Mouse (Mus musculus): ENCODE results near the gene Zbtb22.
"Not testable (repeated sequence)": the region's sequence is repeated elsewhere in the genome, so short reads cannot be mapped to it uniquely, and the experiment has no call there.

Gene Zbtb22

DNA sequence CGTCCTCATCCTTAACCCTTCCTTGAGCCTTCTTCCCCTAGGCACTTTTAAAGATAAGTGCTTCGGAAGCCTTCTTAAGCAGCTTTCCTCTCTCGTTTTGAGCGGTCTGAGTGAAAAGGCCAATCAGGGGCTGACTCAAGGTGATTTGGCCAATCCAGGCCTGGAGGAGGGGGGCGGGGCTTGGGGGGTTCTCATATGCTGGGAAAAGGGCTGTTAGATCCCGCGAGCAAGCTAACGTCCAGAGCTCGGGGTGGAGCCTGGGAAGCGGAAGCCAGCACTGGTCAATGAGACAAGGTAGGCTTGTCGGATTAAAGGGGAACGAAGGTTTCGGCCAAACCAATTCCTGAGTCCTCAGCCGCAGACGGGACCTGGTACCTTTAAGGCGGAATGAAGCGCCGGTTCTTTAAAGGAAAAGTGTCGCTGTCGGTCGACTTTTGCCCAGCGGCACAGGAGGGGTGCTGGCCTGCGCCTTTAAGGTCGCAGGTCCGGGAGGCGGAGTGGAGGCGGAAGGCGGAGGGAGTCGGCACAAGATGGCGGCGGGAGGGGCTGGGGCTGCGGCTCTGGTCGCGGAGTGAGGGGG lies at the start of gene Zbtb22, which contains the start of gene Tapbp:
Gene Zbtb22, plus strand, starts transcription at position 234 of the 580 bp plus-strand sequence.
Gene Tapbp, plus strand, starts transcription at position 229 of the 580 bp plus-strand sequence.
- DNase-seq (ENCODE audit: low spot score in 2 of 2): peak; percentile 83 to 88

DNA sequence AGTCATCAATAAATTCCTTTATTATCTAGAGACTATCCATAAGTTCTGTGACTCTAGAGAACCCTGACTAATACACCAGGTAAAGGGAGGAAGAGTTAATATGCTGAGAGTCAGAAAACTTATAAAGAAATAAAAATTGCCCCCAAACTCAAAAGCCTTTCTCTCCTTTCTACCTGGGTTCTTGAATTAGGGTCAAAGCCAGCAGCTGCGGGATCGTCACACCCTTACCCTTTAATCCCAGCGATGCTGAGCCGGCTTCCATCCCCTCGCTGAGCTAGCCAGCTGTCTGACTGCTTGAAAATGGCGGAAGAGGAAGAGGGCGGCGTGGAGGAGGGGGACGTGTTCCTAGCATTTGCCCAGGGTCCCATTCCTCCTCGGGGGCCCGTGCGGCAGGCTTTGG lies 42.2 kb upstream of the Zbtb22 start, which contains the start of gene Gm7029:
Gene Gm7029, plus strand, starts transcription at position 301 of the 400 bp plus-strand sequence.
- DNase-seq (ENCODE audit: low spot score in 2 of 2): not testable (repeated sequence)

DNA sequence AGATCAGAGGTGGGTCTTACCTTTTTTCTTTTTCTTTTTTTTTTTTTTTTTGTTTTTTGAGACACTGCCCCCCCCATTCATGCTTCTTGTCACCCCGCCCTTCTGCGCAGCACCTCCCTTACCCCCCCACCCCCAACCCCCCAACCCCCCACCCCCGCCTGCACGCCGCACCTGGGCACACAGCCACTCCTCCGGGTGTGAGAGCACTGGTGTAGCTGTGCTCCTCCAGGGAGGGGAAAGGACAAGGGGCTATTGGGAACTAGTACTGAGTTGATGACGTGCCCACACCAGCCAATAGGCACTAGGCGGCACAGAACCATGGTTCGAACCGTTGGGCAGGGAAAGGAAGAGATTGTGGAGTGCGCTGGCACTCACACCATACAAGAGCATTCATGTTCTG lies 41.3 kb upstream of the Zbtb22 start:
- DNase-seq (ENCODE audit: low spot score in 2 of 2): no peak

DNA sequence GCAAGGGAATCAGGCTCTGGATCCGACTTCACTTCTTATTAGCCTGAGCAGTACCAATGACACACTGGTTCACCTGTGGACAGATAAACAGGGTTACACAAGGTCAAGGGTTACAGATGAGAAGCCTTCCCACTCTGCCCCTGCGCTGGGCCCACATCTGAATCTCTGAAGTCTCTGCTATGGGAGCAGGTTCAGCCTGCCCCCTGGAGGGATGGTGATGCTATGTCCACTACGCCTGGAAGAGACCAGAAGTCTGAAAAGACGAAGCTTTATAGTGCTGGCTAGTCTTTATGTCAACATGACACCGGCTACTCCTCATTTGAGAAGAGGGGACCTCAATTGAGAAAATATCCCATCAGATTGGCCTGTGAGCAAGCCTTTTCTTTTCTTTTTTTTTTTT lies 39.9 kb upstream of the Zbtb22 start:
- not testable (repeated sequence) for DNase-seq (ENCODE audit: low spot score in 2 of 2)

DNA sequence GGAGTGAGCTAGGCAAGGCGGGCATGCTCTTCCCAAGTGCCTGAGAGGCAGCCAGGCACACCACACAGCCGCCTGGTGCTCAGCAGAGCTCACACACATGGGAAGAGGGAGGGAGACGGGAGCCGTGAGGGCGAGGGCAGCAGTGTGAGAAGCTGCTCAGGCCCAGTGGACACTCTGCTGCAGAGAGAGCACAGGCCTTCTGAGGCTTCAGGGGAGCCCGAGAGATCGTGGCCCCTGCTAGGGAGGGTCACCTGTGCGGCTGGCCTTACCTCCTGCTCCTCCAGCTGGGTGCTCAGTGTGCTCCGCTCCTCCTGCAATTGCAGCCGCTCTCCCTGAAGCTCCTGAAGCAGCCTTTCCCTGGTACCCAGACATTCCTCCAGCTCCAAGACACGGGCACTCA lies 31.4 kb upstream of the Zbtb22 start:
- DNase-seq (ENCODE audit: low spot score in 2 of 2): not testable (repeated sequence)

DNA sequence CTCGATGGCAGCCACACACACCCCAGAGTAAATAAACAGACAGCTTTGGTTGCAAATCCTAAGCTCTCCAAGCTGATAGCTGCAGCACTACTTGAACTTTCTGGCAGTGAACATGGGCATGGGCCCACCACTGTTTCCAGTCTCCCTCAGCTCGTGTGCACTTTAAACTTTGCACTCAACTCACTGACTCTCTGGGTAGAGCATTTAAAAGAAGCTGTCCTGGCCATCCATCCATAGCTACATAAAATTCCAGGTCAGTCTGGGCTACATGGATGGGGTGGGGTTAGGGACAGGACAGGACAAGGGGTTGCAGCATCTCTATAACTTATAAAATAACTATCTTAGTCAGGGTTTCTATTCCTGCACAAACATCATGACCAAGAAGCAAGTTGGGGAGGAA lies 27.9 kb upstream of the Zbtb22 start:
- not testable (repeated sequence) for DNase-seq (ENCODE audit: low spot score in 2 of 2)

DNA sequence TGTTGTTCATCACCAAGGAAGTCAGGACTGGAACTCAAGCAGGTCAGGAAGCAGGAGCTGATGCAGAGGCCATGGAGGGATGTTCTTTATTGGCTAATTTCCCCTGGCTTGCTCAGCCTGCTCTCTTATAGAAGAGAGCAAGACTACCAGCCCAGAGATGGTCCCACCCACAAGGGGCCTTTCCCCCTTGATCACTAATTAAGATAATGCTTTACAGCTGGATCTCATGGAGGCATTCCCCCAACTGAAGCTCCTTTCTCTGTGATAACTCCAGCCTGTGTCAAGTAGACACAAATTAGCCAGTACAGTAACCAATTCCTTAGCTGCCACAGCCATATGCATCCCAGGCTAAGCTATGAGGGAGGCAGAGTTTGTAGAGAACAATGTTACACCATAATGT lies 27.5 kb upstream of the Zbtb22 start:
- DNase-seq (ENCODE audit: low spot score in 2 of 2): not testable (repeated sequence)

DNA sequence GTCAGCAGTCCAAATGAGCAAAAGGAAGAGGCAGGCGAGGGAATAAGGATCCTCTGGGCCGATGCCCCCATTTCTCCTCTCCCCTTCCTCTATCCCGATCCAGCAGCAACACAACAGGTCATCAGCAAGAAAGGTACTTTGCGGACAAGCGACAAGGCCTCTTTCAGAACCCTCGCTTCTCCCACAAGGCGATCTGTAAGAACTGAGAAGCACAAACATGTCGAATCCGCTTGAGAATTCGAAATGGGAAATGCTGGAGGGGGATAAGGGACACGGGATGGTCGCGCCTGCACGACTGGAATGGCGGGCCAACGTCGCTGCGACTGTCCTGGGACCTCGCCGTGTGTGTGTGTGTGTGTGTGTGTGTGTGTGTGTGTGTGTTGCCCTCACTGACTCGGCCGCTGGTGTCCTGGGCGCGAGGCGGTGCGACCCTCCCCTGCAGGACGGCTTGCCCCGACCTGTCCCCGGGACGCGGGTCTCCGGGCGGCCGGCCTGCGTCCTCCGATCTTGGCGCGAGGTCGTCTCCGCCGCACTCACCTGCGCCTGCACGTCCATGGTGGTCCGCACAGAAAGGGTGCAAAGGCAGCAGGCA lies 25.7 kb upstream of the Zbtb22 start:
- not testable (repeated sequence) for DNase-seq (ENCODE audit: low spot score in 2 of 2)

DNA sequence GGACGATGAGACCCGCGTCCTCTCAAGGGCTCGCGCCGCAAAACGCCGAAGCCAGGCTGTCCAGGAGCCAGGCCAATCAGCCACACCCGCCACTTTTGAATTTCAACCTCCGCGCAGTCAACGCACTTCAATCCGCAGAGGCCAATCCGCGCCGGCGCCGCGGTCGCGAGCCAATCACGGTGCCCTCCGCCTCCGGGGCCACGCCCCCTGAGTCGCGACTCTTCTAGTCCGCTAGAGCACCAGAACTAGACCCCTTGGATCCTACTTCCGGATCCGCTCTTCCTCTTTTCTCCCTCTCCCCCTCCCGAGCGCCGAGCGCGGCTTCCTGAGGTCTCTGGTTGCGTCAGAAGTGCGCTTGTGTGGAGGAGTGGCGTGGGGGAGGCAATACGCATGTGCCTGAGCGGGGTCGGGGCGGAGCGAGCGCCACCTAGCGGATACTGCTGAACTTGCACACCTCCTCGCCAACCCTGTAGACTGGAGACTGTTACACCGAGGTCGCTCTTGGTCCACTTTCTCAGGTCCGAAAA lies 25.1 kb upstream of the Zbtb22 start, which contains the start of gene Kifc1:
Gene Kifc1, minus strand, starts transcription at position 129 of the 527 bp plus-strand sequence.
- peak; percentile 98 to 99 for DNase-seq (ENCODE audit: low spot score in 2 of 2)

DNA sequence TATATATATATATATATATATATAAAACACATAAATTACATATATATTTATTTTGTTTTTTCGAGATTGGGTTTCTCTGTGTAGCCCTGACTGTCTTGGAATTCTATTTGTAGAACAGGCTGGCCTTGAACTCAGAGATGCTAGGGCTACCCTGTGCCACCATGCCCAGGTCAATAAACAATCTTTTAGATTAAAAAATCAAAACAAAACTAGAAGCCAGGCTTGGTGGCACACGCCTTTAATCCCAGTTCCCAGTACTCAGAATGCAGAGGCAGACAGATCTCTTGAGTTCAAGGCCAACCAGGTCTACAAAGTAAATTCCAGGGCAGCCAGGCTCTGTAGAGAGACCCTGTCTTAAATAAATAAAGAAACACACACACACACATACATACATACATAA lies 24.3 kb upstream of the Zbtb22 start:
- no peak for DNase-seq (ENCODE audit: low spot score in 2 of 2)

DNA sequence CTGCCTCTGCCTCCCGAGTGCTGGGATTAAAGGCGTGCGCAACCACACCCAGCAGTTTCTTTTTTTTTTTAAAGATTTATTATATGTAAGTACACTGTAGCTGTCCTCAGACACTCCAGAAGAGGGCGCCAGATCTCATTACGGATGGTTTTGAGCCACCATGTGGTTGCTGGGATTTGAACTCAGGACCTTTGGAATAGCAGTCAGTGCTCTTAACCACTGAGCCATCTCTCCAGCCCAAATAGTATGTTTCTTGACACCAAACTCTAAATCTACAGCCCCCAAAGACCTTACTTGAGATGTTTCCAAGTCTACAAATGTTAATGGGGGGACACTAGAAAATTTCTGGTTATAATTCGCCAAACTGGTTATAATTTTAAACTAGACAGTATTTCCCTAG lies 23.8 kb upstream of the Zbtb22 start:
- not testable (repeated sequence) for DNase-seq (ENCODE audit: low spot score in 2 of 2)

DNA sequence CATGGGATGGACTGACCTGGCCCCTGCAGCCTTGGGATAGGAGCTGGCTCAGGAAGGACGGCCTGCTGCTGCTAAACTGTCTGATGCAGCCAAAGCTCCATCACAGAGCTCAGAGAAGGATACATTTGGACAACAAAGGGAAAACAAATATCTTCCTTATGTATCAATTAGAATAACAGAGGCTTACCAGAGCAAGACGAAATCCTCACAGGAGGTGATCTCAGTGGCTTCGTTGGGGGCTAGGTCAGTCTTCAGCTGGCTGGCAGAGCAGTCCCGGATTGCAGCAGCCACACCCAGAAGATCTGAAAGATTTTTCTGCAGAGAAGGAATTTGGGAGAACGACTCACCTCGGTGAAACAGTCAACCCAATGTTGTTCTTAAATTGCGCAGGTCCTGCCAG lies 23.3 kb upstream of the Zbtb22 start:
- DNase-seq (ENCODE audit: low spot score in 2 of 2): no peak

DNA sequence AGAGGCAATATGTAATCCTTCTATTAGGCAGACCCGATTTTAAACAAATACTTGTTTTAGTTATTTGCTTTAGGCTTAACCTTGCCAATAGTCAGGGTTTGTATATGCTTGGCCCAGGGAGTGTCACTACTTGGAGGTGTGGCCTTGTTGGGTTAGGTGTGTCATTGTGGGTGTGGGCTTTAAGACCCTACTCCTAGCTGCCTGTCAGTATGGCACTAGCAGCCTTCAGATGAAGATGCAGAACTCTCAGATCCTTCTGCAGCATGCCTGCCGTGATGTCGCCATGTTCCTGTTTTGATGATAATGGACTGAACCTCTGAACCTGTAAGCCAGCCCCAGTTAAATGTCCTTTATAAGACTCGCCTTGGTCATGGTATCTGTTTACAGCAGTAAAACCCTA lies 22.7 kb upstream of the Zbtb22 start:
- not testable (repeated sequence) for DNase-seq (ENCODE audit: low spot score in 2 of 2)

DNA sequence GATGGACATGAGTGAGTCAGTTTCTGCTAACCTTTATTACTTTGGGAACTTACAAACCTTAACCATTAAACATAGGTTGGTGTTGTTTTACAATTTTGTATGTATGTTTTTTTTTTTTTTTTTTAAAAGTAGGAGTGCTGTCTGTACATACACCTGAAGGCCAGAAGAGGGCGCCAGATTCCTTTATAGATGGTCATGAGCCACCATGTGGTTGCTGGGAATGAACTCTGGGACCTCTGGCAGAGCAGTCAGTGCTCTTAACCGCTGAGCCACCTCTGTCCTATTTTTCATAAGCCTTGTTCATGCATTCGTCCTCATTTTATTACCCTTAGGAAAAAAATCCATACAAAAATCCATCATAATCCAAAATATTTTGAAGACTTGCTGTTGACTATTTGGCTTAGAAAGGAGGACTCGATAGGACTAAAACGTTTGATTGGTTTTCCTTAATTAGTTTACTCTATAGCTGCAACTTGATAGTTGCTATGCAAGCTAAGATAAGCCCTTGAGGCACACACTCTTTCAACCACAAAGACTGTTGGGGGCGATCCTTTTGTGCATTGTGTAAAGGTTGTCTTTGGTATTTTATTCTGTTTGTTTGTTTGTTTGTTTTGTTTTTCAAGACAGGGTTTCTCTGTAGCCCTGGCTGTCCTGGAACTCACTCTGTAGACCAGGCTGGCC lies 18.4 kb upstream of the Zbtb22 start:
- no peak for DNase-seq (ENCODE audit: low spot score in 2 of 2)

DNA sequence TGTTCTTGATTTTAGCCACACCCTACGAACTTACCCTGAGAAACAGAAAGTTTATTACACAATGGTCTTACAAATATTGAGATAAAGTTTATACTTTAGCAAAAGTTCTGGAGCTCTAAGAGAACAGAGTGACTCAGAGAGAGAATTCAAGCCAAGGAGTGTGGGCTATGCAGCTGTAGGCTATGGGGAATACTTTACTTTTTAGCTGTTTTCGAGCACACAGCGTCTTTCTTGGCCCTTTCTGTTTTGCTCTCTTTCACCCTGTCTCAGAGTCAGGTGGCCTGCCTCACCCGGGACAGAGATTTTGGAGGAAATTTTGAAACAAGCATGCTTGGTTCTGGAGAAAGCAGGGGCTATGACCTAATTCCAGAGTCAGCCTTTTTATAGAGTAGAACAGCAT lies 17.5 kb upstream of the Zbtb22 start:
- DNase-seq (ENCODE audit: low spot score in 2 of 2): not testable (repeated sequence)

DNA sequence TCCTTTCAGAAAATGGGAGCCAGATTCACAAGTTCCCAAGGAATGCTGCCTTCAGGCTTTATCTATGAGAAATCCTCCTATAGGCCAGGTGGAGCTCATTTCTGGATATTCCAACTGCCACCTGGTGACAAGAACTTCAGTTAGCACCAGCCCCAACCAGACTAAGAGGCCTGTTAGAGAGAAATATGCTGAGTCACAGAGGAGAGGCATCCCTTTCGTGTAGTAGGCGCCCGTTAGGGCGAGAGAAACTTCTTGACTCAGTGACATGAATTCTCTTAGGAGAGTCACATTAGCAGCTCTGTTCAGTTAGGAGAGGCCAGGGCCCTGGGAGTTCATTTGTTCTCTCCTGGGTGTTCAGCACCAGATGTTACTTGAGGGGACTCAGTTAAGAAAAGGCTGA lies 16.1 kb upstream of the Zbtb22 start:
- DNase-seq (ENCODE audit: low spot score in 2 of 2): no peak

DNA sequence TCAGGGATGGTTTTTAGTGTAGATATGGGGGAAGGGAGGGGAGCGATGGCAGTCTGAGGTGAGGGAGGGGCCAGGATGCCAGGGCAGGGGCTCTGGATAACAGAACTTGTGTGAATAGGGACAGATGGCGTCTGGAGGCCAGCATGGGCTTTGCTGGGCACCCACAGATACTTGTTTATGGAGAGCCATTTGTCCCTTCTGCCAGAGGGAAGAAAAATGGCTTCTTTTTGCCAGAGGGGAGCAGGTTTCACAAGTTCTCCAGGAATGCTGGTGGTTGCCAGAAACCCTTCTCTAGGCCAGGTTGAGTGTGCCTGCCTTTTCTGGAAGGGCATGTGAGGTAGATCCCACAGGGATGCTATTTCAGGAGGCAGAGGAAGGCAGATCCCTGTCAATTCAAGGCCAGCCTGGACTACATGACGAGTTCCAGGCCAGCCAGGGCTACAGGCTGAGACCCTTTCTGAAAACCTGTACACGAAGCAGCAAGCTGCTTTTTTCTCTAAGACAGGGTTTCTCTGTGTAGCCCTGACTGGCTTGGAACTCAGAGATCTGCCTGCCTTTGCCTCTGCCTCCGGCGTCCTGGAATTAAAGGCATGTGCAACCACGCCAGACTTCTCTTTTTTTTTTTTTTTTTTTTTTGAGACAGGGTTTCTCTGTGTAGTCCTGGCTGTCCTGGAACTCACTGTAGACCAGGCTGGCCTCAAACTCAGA lies 15.3 kb upstream of the Zbtb22 start:
- no peak for DNase-seq (ENCODE audit: low spot score in 2 of 2)

DNA sequence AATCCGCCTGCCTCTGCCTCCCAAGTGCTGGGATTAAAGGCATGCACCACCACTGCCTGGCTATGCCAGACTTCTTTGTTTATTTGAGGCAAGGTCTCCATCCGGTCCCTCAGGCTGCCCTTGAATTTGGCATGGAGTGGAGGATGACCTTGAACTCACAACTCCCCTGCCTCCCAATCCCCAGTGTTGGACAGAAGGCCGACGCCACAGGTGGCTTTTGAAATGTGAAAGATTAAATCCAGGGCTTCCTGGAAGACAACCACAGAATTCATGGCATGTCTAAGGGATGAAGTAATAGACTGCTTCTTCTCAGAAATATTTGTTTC lies 14.8 kb upstream of the Zbtb22 start:
- no peak for DNase-seq (ENCODE audit: low spot score in 2 of 2)

DNA sequence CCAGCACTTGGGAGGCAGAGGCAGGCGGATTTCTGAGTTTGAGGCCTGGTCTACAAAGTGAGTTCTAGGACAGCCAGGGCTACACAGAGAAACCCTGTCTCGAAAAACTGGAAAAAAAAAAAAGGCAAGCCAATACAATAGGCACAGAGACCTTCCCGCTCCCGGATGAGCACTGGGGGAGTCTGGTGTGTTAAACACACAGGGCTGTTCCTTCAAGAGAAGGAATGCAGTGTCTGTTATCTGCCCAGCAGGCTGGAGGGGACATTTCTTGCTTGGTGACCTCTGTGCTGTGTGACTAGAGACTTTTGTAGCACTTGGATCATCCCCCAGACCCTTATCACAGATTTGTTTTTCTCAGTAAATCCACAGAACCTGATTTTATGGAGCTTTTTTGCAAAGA lies 14.1 kb upstream of the Zbtb22 start:
- no peak for DNase-seq (ENCODE audit: low spot score in 2 of 2)

DNA sequence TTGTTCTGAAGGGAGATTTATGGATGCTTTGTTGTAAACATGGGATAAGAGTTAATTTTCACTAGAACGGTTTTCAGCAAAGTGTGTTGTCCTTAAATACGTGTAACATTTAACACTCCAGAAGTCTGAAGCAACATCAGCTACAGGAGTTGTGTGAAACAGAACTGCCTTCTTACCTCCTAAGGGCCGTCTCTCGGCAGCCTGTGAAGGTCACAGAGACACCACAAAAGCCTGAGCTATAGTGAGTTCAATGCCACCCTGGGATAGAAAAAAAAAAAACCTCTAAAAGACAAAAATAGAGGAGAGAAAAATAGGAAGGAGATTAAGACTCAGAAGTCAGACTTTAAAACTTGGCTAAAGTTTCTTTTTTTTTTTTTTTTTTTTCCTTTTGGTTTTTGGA lies 13.6 kb upstream of the Zbtb22 start:
- DNase-seq (ENCODE audit: low spot score in 2 of 2): no peak

DNA sequence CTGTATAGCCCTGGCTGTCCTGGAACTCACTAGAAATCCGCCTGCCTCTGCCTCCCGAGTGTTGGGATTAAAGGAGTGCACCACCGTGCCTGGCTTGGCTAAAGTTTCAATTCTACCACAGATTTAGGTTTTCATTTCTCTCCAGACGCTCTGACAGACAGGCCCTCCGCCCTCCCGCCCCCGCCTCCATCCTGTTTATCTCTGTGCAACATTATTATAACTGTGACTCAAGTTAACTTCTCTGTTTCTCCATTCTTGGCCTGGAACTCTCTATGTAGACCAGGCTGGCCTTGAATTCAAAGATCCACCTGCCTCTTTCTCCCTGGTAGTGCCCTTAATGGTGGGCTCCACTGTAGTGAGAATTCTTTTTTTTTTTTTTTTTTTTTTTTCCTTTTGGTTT lies 13.2 kb upstream of the Zbtb22 start:
- no peak for DNase-seq (ENCODE audit: low spot score in 2 of 2)
